11 mouse cellular contexts compared by ENCODE assay signal in the genomic region with DNA sequence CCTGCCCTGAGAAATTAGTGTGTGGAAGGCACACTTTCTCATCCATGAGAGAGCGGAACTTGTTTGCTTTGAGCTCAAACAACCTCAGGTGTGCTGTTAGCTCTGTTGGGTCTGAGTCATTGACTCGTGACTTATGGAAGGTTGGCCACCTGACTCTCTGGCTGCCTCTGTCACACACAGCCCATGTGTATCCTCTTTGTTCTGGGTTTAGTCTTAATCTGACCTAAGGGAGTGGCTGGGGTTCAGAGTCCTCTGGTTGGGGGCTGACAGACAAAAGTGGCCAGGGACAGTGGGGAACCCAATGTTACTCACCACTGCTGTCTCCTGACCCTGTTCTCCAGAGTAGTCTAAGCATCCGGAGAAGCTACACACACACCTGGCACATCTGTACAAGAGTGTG. TPM values are rescaled to one million over a fixed set of nuclear protein-coding genes. Genes with fewer than 3 reads are reported as not detected.
A peak's percentile ranks its signal among the peaks of the same experiment; 100 is the strongest.
DNase-seq lines count a peak whose midpoint lies in the region; ATAC-seq lines count a peak whose summit lies in the region.
"Had no signal": no experiment of that assay in that cellular context is flagged by ENCODE, and none has a peak within 500 bp of the region (broad histone marks: within the 10 kb centered on the region; RNA-seq: fewer than 3 reads in every experiment).

No protein-coding gene starts in this region.

- WGBS in limb, embryonic 13.5 days: 80% methylated on average over 3 of the region's 3 CpGs
- WGBS in limb, embryonic 10.5 days: 93% methylated on average over 3 of the region's 3 CpGs
- WGBS in forebrain, embryonic 12.5 days: 85% methylated on average over 3 of the region's 3 CpGs
- 92% methylated on average over 3 of the region's 3 CpGs for WGBS in forebrain, embryonic 16.5 days
- WGBS in stomach, embryonic 14.5 days: 76% methylated on average over 3 of the region's 3 CpGs

- no peaks in the 10 kb centered on the region for H3K36me3 ChIP-seq in limb, embryonic 13.5 days
- no peaks in the 10 kb centered on the region for H3K36me3 ChIP-seq in limb, embryonic 10.5 days
- H3K36me3 ChIP-seq in forebrain, embryonic 12.5 days (replicated peaks): no peaks in the 10 kb centered on the region
- no peaks in the 10 kb centered on the region for H3K36me3 ChIP-seq in forebrain, embryonic 16.5 days (ENCODE audit: control insufficient read depth, insufficient read depth)
- no peaks in the 10 kb centered on the region for H3K36me3 ChIP-seq in stomach, embryonic 14.5 days (ENCODE audit: control insufficient read depth, insufficient read depth, low read length)

- H3K4me2 ChIP-seq in limb, embryonic 13.5 days (replicated peaks): no peak overlapping the region
- no peak overlapping the region for H3K4me2 ChIP-seq in forebrain, embryonic 12.5 days
- H3K4me2 ChIP-seq in forebrain, embryonic 16.5 days (ENCODE audit: low read length): no peak overlapping the region
- H3K4me2 ChIP-seq in stomach, embryonic 14.5 days (replicated peaks; ENCODE audit: low read depth, low read length): no peak overlapping the region

- ATAC-seq in limb, embryonic 13.5 days (ENCODE audit: low FRiP score, low read depth): 0 out of 2 replicates have a peak, but pooled peaks have one; percentile 16
- ATAC-seq in forebrain, embryonic 12.5 days (ENCODE audit: low FRiP score): peak; percentile 39; the same call in 1 of the 2 replicates
- ATAC-seq in forebrain, embryonic 16.5 days: peak; percentile 6; the same call in 1 of the 2 replicates
- ATAC-seq in stomach, embryonic 14.5 days (ENCODE audit: insufficient number of reproducible peaks, insufficient read depth, low FRiP score, low read depth): peak; percentile 64

- H3K9me3 ChIP-seq in limb, embryonic 13.5 days: no peaks in the 10 kb centered on the region
- no peaks in the 10 kb centered on the region for H3K9me3 ChIP-seq in limb, embryonic 10.5 days (replicated peaks)
- no peaks in the 10 kb centered on the region for H3K9me3 ChIP-seq in forebrain, embryonic 12.5 days
- H3K9me3 ChIP-seq in forebrain, embryonic 16.5 days (ENCODE audit: control insufficient read depth, low read length): no peaks in the 10 kb centered on the region
- H3K9me3 ChIP-seq in stomach, embryonic 14.5 days (ENCODE audit: control insufficient read depth, low read depth, low read length): no peaks in the 10 kb centered on the region

- H3K27ac ChIP-seq in limb, embryonic 13.5 days: no peak overlapping the region
- no peak overlapping the region; the same call in 1 of the 2 replicates for H3K27ac ChIP-seq in limb, embryonic 10.5 days
- no peak overlapping the region for H3K27ac ChIP-seq in forebrain, embryonic 12.5 days
- no peak overlapping the region for H3K27ac ChIP-seq in forebrain, embryonic 16.5 days (ENCODE audit: low read length)
- H3K27ac ChIP-seq in stomach, embryonic 14.5 days (ENCODE audit: low read length): no peak overlapping the region

- H3K27me3 ChIP-seq in limb, embryonic 13.5 days: no peaks in the 10 kb centered on the region
- no peaks in the 10 kb centered on the region for H3K27me3 ChIP-seq in limb, embryonic 10.5 days (ENCODE audit: low read depth, poor library complexity, severe bottlenecking)
- H3K27me3 ChIP-seq in forebrain, embryonic 12.5 days: 0 out of 2 replicates have a peak, but pooled peaks cover 4% of the 10 kb centered on the region
- no peaks in the 10 kb centered on the region for H3K27me3 ChIP-seq in forebrain, embryonic 16.5 days (replicated peaks; ENCODE audit: control insufficient read depth, insufficient read depth, low read length)
- no peaks in the 10 kb centered on the region for H3K27me3 ChIP-seq in stomach, embryonic 14.5 days (ENCODE audit: control insufficient read depth, insufficient read depth, low read length)

- no peak overlapping the region; the same call in 1 of the 2 replicates for H3K9ac ChIP-seq in limb, embryonic 13.5 days
- no peak overlapping the region for H3K9ac ChIP-seq in forebrain, embryonic 12.5 days
- H3K9ac ChIP-seq in forebrain, embryonic 16.5 days (replicated peaks; ENCODE audit: low read depth, low read length): no peak overlapping the region
- no peak overlapping the region for H3K9ac ChIP-seq in stomach, embryonic 14.5 days (replicated peaks; ENCODE audit: low read depth, low read length)

- H3K4me3 ChIP-seq in limb, embryonic 13.5 days: no peak overlapping the region
- no peak overlapping the region for H3K4me3 ChIP-seq in limb, embryonic 10.5 days
- H3K4me3 ChIP-seq in forebrain, embryonic 12.5 days (replicated peaks): no peak overlapping the region
- H3K4me3 ChIP-seq in forebrain, embryonic 16.5 days (replicated peaks; ENCODE audit: low read length): no peak overlapping the region
- H3K4me3 ChIP-seq in stomach, embryonic 14.5 days (ENCODE audit: low read depth, low read length): no peak overlapping the region

- H3K4me1 ChIP-seq in limb, embryonic 13.5 days: no peaks in the 10 kb centered on the region; the same call in 1 of the 2 replicates
- peaks cover 29% of the 10 kb centered on the region for H3K4me1 ChIP-seq in limb, embryonic 10.5 days
- H3K4me1 ChIP-seq in forebrain, embryonic 12.5 days: peaks cover 4% of the 10 kb centered on the region
- H3K4me1 ChIP-seq in forebrain, embryonic 16.5 days (replicated peaks; ENCODE audit: control insufficient read depth, insufficient read depth, low read length): no peaks in the 10 kb centered on the region
- H3K4me1 ChIP-seq in stomach, embryonic 14.5 days (ENCODE audit: control insufficient read depth, insufficient read depth, low read length): peaks cover 3% of the 10 kb centered on the region; the same call in 1 of the 2 replicates

- DNase-seq in limb, embryonic 10.5 days (ENCODE audit: low spot score): no peak
- no peak for DNase-seq in layer of hippocampus, postnatal 36 days
- DNase-seq in cerebellum, postnatal 36 days: no peak

RNA-seq across cellular contexts. Expression of gene Ckap2l, which starts 39.0 kb away (rescaled TPM):
- polyA plus RNA-seq in limb, embryonic 13.5 days (2015; fragmentation: Nextera tagmentation; extraction: Ambion mirVana): 41.8 and 45.2 TPM in 2 replicates
- polyA plus RNA-seq in limb, embryonic 10.5 days (2016; fragmentation: Nextera tagmentation; extraction: Ambion mirVana): 56.4 and 62.8 TPM in 2 replicates
- polyA plus RNA-seq in forebrain, embryonic 12.5 days (2016; fragmentation: Nextera tagmentation; extraction: Ambion mirVana): 60.1 and 67.2 TPM in 2 replicates
- polyA plus RNA-seq in forebrain, embryonic 16.5 days (2015; fragmentation: Nextera tagmentation; extraction: Ambion mirVana): 17.6 and 23.9 TPM in 2 replicates
- polyA plus RNA-seq in stomach, embryonic 14.5 days (2014; fragmentation: Nextera tagmentation; extraction: Ambion mirVana): 56.8 and 62.2 TPM in 2 replicates
- under 1 TPM; 0.43 to 0.52 TPM for total RNA-seq in layer of hippocampus, postnatal 36 days (2021)

RNA-seq across cellular contexts. Expression of gene Il1a, which starts 51.7 kb away (rescaled TPM):
- 0.10 and 0.14 TPM in 2 replicates for polyA plus RNA-seq in limb, embryonic 13.5 days (2015; fragmentation: Nextera tagmentation; extraction: Ambion mirVana)
- polyA plus RNA-seq in limb, embryonic 10.5 days (2016; fragmentation: Nextera tagmentation; extraction: Ambion mirVana): not detected in 2 replicates
- 0.18 and 0.21 TPM in 2 replicates for polyA plus RNA-seq in forebrain, embryonic 12.5 days (2016; fragmentation: Nextera tagmentation; extraction: Ambion mirVana)
- polyA plus RNA-seq in forebrain, embryonic 16.5 days (2015; fragmentation: Nextera tagmentation; extraction: Ambion mirVana): 0.14 and 0.33 TPM in 2 replicates
- not detected in 2 replicates for polyA plus RNA-seq in stomach, embryonic 14.5 days (2014; fragmentation: Nextera tagmentation; extraction: Ambion mirVana)
- total RNA-seq in layer of hippocampus, postnatal 36 days (2021): under 1 TPM; 0.40 to 0.63 TPM
- total RNA-seq: gastrocnemius, postnatal 36 days; megakaryocyte-erythroid progenitor cell, adult 5-6 weeks had no signal
- polyA plus RNA-seq: embryonic facial prominence, embryonic 14.5 days; neural tube, embryonic 11.5 days had no signal

RNA-seq across cellular contexts. Expression of gene Slc20a1, which starts 59.5 kb away (rescaled TPM):
- 33.8 and 35.5 TPM in 2 replicates for polyA plus RNA-seq in limb, embryonic 13.5 days (2015; fragmentation: Nextera tagmentation; extraction: Ambion mirVana)
- polyA plus RNA-seq in limb, embryonic 10.5 days (2016; fragmentation: Nextera tagmentation; extraction: Ambion mirVana): 47.1 and 49.7 TPM in 2 replicates
- polyA plus RNA-seq in forebrain, embryonic 12.5 days (2016; fragmentation: Nextera tagmentation; extraction: Ambion mirVana): 61.6 and 63.1 TPM in 2 replicates
- polyA plus RNA-seq in forebrain, embryonic 16.5 days (2015; fragmentation: Nextera tagmentation; extraction: Ambion mirVana): 58.3 and 60.4 TPM in 2 replicates
- polyA plus RNA-seq in stomach, embryonic 14.5 days (2014; fragmentation: Nextera tagmentation; extraction: Ambion mirVana): 34.4 and 35.6 TPM in 2 replicates
- 100 to 1,000 TPM; 115 to 119 TPM for total RNA-seq in layer of hippocampus, postnatal 36 days (2021)

Comparison
In these comparisons a context has a peak if more than half of its experiments do, and no peak if none do; other contexts are left out.
1. ATAC-seq: peak in every context shown above with its lines; median percentile 64 in stomach, embryonic 14.5 days; 39 in forebrain, embryonic 12.5 days; 16 in limb, embryonic 13.5 days; 6 in forebrain, embryonic 16.5 days.